Mouse (Mus musculus) adrenal gland, postnatal 36 days (tissue): ENCODE measurements around the gene Tbc1d15. TPM values are rescaled to one million over a fixed set of nuclear protein-coding genes. Genes with fewer than 3 reads are reported as not detected.
A peak's percentile ranks its signal among the peaks of the same experiment; 100 is the strongest.
"Not testable (repeated sequence)": the region's sequence is repeated elsewhere in the genome, so short reads cannot be mapped to it uniquely, and the experiment has no call there.

Experiments used
- DNase-seq, 2 experiments: peaks; one replicate each; pipeline ENCODE4 v3.0.0; 2021; ENCODE audit warnings: mixed read lengths in 1 of 2
- total RNA-seq, 2 experiments: library from RNA; stranded (reverse); gene quantifications; 2 replicates each; pipeline ENCODE4 v1.2.3; 2021

Tbc1d15 gene
- total RNA-seq, 2 experiments from 2014 or later = 83.9 to 104 TPM

- no peak for DNase-seq
These were observed 5.8 kb downstream of the Tbc1d15 start for GRCm38 (mm10) chr10:115245488-115245887.

- no peak for DNase-seq
These were observed 10.1 kb downstream of the Tbc1d15 start for GRCm38 (mm10) chr10:115241082-115241595.

GRCm38 (mm10) chr10:115237931-115238330, 13.3 kb downstream of the Tbc1d15 start:
- no peak for DNase-seq

DNA sequence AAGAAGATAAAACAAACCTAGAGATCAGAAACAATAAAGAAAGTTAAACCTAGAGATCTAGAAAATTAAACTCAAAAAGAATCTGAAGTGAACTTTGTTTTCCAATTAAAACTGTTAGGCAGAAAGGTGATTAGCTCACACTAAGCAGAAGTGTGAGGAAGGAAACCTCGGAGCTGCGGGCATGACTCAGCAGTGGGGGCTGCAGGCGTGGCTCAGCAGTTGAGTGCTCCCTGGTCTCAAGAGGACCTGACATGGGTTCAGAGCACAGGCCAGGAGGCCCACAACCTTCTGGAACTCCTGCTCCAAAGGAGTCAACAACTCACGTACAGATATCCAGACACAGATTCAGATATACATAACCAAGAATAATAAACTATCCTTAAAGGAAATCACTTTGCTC, 14.5 kb downstream of the Tbc1d15 start:
- DNase-seq = no peak

DNA sequence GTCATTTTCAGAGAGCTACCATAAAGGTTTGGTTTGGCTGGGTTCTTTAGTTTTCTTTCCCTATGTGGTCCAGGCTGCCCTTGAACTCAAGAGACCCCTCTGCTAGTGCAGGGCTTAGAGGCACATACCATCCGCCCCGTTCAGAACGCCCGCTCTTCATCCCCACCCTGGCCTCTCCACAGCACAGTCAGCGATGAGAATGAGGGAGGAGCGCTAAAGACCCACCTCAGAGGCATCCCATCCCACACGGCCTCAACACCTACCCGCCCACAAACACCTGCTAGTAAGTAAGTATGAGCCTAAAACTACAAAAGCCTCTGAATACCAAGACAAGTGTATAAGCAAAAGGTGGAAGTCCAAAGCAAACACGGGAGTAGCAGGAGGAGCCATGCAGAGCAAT, 15.8 kb downstream of the Tbc1d15 start:
- no peak for DNase-seq

- DNase-seq = no peak
These were observed 17.5 kb downstream of the Tbc1d15 start for GRCm38 (mm10) chr10:115233798-115234197.

GRCm38 (mm10) chr10:115232513-115232912, 18.8 kb downstream of the Tbc1d15 start:
- no peak for DNase-seq

- DNase-seq = no peak
These were observed 22.2 kb downstream of the Tbc1d15 start for GRCm38 (mm10) chr10:115229023-115229422.

DNA sequence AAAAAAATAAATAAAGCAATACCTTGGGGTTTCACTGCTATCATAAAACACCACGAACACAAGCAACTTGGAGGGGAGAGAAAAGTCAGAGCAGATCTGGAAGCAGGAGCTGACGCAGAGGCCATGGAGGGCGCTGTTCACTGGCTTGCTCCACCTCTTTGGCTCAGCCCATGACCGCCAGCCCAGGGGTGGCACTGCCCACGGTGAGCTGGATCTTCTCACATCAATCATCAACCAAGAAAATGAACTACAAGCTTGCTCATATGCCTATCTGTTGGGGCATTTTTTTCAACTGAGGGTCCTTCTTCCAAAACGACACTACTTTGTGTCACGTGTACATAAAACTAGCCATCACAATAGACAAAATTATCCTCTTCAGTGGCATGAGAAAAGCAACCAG, 24.7 kb downstream of the Tbc1d15 start:
- no peak for DNase-seq

- no peak for DNase-seq
These were observed 27.4 kb downstream of the Tbc1d15 start for GRCm38 (mm10) chr10:115223845-115224244.

DNA sequence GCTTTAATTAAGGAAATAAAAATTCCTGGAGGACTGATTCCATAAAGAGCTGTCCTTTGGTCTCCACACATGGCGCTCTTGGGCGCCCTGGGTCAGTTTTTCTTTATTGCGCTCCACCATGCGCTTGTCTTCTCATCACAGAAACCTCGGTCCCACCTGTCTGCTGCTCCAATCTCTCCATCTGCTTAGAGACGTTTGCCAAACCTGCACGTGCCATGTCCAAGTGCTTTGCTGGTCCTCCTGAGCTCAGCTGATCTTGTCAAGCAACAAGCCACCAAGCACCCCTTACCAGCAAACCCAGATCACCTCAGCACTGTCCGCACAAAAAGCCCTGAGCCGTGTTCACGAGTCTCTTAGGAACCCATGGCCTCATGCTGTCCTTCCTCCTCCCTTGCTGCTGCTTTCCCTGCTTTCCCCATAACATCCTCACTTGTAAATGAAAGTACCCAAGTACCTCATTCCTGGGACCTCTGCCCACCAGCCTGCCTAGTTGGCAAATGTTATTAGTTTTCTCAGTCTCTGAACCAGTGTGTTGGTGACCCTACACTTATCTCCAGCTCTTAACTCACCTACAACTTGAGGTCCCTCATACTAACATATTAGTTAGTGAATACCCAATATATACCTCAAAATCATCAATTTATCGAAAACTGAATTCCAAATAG, 38.2 kb downstream of the Tbc1d15 start:
- no peak for DNase-seq

- no peak for DNase-seq
These were observed 45.4 kb downstream of the Tbc1d15 start for GRCm38 (mm10) chr10:115205825-115206224.

GRCm38 (mm10) chr10:115205284-115205683, 46.0 kb downstream of the Tbc1d15 start:
- DNase-seq = no peak

GRCm38 (mm10) chr10:115191214-115191613, 60.1 kb downstream of the Tbc1d15 start:
- no peak for DNase-seq

GRCm38 (mm10) chr10:115187390-115187789, 63.9 kb downstream of the Tbc1d15 start:
- no peak for DNase-seq

DNA sequence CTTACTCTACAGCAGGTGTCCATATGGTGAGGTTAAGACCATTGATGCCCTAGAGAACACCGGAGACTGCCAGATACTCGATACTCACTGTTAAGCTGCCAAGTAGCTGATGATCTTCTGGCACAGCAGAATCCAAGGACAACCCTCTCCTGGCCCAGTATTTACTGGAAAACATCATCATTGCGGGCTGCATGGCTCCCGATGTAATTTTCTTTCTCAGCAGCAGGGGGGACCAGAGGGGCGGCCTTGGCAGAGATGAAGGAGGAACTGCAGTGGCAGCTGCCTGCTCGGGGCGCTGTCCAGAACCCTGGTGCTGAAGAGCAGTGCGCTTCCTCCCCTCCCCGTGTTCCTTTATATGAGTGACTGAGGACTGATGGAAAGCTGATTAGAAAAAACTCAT, 66.6 kb downstream of the Tbc1d15 start, which contains the start of gene Tph2:
Gene Tph2, minus strand, starts transcription at position 326 of the 400 bp plus-strand sequence.
- peak; percentile 81 to 86 for DNase-seq

DNA sequence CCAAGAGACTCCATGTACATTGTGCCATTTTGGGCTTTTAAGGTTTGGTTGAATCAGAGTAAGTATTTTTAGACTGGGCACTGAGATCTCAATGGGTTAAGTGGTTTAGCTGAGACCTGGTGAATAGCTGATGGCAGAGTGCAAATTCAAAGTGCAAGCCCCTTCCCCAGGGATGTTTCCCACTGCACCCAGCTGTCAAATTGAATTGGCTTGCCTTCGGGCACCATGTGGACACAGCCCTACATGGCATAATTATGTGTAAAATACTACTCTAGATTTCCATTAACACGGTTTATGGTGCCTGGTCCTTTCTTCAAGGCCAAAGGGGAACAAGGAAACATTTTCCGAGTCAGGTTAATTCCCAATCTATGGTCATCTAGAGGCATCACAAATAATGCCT, 70.2 kb downstream of the Tbc1d15 start:
- no peak for DNase-seq

DNA sequence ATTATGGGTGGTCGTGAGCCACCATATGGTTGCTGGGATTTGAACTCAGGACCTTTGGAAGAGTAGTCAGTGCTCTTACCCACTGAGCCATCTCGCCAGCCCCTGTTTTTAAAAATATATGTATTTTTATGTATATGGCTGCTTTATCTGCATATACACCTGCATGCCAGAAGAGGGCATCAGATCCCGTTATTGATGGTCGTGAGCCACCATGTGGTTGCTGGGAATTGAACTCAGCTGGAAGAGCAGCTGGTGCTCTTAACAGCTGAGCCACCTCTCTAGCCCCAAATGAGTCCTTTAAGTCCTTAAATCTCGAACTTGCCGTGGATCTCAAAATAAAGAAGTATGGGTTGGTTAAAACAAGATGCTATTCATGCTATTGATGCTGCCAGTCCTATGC, 73.2 kb downstream of the Tbc1d15 start:
- not testable (repeated sequence) for DNase-seq

DNA sequence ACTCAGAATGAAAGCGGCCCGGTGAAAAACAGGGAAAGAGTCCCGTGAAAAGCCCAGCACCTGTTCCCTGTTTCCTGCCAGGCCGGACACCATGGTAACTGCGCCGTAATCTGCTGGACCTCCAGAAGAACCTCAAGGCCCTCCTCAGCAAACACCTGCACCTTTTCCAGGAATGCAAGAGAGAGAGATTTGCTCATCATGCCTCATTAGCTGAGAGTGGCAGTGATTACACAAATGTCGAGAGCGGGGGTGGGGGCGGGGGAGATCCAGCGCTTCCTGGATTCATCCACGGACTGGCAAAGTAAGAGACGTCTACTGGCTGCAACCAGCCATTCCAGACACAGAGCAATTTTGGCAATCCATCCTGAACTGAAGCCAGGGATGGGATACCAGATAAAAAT, 75.7 kb downstream of the Tbc1d15 start:
- DNase-seq = no peak

DNA sequence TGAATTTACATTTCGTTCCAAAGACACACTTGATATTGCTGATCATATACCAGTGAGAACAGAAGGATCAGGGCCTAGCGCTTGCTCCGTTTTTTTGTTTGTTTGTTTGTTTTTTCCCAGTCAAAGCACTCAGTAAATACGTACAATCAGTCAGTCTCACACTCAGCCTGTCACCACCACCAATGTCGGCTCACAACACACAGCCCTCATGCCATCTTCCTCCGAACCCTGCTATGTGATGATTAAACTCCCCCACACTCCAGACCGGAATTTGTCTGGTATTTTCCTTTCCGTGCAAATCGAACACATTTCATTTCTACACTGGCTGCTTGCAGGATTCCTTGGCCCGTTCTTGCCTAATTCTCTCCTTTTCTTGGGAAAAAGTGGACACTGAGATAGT, 77.9 kb downstream of the Tbc1d15 start:
- no peak for DNase-seq

DNA sequence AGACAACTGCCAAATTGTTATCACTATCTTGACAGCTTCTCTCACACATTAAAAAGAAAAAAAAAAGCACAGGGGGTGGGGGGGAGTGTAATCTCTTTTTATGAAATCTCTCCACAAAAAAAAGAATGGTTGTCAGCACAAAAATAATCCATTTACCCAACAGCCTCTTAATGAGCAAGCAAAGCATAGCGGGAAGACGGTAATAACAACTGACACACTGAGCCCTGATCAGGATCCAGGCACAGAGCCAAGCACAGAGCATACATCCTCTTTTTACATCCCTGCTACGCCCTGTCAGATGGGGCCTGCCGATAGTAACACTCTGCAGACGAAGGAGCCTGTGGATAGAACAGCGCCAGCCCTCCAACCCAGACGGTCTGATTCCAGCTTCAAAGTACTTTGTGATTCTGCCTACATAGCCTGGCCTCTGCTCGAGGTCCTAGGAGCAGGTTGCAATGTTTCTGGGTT, 79.9 kb downstream of the Tbc1d15 start:
- no peak for DNase-seq

DNA sequence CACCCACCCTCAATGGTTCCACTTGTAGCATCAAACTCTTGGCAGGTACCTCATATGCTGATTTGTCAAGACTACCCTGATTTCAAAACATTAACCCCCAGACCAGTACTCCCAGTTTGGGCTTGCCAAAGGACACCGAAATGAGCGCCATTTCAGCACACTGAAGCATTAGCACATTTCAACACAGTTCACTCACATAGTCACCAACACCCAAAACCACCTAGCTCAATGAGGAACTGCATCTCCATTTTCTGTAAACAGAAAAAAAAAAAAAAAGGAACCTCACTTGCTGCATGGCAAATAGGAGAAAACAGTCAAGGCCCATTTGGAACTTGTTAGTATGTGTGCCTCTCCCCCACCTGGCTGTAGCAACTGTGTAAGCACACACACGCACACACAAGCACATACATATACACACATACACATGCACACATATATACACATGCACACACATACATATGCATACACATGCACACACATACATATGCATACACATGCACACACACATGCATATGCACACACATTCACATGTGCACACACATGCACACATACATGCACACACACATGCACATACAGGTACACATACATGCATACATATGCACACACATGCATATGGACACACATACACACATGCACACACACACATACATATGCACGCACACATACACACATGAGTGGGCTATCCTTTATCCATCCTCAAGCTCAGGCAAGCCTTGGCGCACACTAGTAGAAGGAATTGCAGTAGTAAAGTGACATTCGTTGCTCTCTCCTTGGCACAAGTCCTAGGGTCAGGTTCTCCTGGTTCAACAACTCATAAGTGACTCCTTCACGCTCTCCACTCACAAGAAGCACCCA, 80.5 kb downstream of the Tbc1d15 start:
- no peak for DNase-seq

GRCm38 (mm10) chr10:115169410-115169809, 81.9 kb downstream of the Tbc1d15 start:
- no peak for DNase-seq
